Mouse (Mus musculus) urinary bladder, postnatal 36 days (tissue): ENCODE results near the gene Zfp541.

ENCODE experiments used
- DNase-seq, 2 experiments: peaks; one replicate each; pipeline ENCODE4 v3.0.0; 2022; ENCODE audit warnings: low spot score in 2 of 2, mixed read lengths in 1 of 2

Gene Zfp541

GRCm38 (mm10) chr7:16080581-16080980, 19.0 kb downstream of the Zfp541 start:
- no peak for DNase-seq

GRCm38 (mm10) chr7:16083361-16083760, 21.7 kb downstream of the Zfp541 start:
- DNase-seq = no peak

DNA sequence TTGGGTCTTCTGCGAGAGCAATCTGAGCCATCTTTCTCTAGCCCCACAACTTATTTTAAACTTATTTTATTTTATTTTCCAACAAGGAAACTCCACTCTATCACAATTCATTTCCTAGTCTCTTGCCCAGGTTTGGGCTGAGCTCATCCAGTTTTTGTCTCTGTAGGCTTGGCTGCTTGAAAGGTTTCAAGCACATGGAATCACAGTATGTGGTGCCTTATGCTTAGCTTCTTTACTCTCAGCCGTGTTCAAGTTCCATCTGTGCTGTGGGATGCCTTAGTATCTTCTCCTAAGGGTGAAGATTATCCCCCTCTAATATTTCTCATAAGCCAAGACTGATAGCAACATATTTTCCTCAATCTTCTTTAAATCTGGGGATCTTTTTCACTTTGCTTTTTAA, 26.0 kb downstream of the Zfp541 start:
- no peak for DNase-seq

DNA sequence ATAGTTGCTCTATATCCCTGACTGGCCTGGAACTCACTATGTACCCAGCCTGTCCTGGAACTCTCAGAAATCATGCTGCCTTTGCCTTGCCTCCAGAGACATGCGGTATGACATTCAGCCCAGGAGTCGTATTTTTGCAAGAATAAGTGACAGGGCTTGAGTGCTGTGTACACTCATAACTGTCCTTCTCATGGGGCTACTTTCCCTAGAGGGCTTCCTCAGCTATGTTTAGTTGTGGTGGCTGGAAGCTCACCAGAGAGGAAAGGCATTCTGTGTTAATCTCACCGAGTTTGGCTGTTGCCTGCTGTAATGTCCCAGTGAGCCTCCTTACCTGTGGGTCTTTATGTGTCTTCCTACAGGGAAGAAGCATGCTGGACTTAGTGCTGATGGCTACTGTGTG, 33.0 kb downstream of the Zfp541 start:
- DNase-seq = no peak

DNA sequence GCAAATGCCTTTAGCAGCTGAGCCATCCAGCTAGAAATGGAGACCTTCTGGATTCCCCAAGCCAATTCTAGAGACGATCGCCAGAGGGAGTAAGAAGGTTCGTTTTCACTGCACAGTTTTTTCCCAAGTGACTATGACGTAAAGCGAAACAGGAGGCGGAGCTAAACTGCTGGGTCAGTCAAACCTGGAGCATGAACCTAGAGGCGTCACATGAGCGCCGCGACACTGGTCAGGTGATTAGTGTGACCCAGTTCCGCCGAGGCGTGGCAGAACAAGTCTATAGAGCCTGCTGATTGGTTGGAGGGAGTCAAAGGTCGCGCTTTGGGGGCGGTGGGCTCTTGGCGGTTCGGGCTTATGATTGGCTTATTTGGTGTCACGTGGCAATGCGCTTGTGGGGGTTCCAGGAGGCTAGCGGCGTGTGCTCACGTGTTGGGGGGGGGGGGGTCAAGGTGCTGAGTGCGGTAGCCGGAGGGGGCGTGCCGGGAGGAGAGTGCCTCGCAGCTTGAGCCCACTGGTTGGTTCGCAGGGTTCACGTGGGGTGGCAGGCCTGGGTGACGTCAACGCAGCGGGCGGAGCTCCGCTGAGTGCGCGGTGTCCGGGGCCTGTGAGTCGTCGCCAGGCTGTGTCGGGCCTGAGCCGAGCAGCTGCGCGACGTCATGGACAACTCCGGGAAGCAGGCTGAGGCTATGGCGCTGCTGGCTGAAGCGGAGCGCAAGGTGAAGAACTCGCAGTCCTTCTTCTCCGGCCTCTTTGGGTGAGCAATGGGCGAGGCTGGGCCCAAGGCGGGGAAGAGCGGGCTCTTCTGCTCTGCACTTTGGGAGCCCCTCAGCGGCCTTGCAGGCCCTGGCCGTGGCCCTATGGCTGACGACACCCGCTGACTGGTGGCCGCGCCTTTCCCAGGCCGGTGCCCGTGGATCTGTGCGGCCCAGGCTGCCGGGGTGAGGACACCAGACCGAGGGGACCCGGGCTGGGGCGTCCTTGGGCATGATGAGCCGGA, 36.7 kb downstream of the Zfp541 start, which contains the start of gene Napa:
Napa (plus strand) TSS at position 438 of the 997 bp plus-strand sequence.
- DNase-seq = peak; percentile 96 to 99

- DNase-seq = no peak
These were observed 38.3 kb downstream of the Zfp541 start for GRCm38 (mm10) chr7:16099901-16100300.

GRCm38 (mm10) chr7:16101081-16101480, 39.5 kb downstream of the Zfp541 start:
- no peak for DNase-seq

GRCm38 (mm10) chr7:16101726-16102475, 40.3 kb downstream of the Zfp541 start:
- DNase-seq = no peak

- DNase-seq = no peak
These were observed 41.1 kb downstream of the Zfp541 start for GRCm38 (mm10) chr7:16102686-16103226.

- DNase-seq = no peak
These were observed 42.1 kb downstream of the Zfp541 start for GRCm38 (mm10) chr7:16103760-16104159.

DNA sequence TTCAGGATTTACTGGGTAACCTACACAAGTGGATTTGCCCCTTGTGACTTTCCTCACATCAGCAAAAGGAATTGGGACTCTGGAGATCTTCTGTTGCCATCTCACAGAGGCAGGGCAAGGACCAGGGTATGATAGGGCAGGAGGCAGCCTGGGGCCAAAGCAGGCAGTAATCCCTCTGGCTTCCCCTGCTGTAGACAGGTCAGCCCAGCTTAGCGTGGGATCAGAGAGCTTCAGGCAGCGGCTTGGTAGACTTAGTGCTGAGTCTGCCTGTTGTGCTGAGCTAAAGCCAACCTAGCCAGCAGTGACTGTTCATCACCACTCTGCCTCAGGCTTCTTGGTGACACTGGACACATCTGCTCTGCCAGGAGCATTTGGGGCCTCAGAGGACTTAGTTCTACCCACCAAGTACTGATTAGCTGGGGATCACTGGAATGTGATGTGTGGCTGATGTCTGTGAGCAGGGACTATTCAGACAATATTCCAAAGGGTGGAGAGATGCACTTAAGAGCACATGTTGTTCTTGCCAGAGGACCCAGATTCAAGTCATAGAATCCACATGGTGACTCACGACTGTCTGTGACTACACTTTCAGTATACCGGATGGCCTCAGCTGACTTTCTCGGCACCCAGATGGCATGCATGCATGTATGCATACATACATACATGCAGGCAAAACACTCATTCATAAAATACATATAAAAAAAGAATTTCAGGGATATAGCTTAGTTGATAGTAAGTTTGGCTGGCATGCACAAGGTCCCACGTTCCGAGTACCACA, 43.2 kb downstream of the Zfp541 start:
- DNase-seq = no peak

- no peak for DNase-seq
These were observed 47.4 kb downstream of the Zfp541 start for GRCm38 (mm10) chr7:16108886-16109542.

- no peak for DNase-seq
These were observed 48.5 kb downstream of the Zfp541 start for GRCm38 (mm10) chr7:16110158-16110557.

- no peak for DNase-seq
These were observed 49.9 kb downstream of the Zfp541 start for GRCm38 (mm10) chr7:16111284-16112090.

- no peak for DNase-seq
These were observed 54.8 kb downstream of the Zfp541 start for GRCm38 (mm10) chr7:16116418-16116817.

- no peak for DNase-seq
These were observed 55.5 kb downstream of the Zfp541 start for GRCm38 (mm10) chr7:16117100-16117499.

DNA sequence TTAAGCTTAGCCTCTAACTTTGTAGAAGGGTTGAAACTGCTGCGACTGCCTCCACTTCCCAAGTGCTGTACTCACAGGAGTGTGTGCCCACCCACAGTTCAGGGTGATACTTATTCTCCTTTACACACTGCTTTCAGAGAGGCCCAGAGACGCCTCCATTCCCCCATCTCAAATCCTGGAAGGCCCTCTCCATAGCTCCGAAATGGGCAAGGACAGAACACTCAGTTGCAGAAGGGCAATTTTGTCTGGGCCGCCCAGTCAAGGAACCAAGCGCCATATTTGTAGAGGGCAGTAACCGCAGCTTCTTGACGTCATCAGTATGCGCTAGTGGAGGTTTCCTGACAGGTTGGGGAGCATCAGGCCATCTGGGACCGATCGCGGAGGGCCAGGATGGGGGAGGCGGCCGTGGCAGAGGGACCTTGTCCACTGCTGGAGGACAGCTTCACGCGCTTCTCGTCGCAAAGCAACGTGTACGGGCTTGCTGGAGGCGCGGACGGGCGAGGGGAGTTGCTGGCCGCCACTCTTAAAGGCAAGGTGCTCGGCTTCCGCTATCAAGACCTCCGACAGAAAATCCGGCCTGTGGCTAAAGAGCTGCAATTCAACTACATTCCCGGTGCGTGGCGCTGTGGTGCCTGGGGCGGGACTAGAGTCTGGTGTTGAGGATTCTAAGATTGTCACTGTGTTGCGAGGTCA, 58.1 kb downstream of the Zfp541 start, which contains the start of gene Kptn:
Kptn (plus strand) TSS at position 327 of the 693 bp plus-strand sequence.
- peak; percentile 87 to 91 for DNase-seq

DNA sequence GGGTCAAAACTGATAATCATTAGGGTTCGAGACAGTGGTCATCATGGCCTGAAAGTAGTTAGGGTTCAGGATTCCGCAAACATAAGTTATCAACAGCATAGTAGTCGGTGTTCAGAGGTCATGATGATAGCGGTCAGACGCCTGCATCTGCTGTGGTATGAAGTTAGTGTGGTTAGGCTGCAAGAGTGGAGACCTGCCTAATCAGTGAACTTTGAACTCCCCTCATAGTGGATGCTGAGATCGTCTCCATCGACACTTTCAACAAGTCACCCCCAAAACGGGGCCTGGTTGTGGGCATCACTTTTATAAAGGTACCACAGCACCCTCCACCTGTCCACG, 58.6 kb downstream of the Zfp541 start:
- no peak for DNase-seq

DNA sequence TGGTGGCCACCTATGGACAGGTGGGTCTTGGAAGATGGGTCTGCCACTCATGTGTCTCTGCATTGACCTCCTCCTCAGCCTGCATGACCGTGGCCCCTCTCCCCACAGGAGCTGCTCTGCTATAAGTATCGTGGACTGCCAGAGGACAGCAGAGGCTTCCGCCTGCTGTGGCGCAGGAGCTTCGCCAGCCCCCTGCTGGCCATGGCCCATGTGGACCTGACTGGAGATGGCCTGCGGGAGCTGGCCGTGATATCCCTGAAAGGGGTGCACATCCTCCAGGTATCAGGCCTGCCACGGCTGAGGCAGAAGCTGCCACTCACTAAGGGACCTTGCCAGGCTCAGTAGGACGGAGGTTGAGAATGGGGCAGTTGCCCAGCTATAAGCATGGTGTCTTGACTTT, 64.2 kb downstream of the Zfp541 start:
- DNase-seq = no peak
